Mouse (Mus musculus): ENCODE measurements at regions not wholly inside any gene's neighbourhood (a gene's known extent, or its start where the extent isn't known, plus 50 kb on each side); places are given as distances from the start of the nearest gene placed in this dataset.

DNA sequence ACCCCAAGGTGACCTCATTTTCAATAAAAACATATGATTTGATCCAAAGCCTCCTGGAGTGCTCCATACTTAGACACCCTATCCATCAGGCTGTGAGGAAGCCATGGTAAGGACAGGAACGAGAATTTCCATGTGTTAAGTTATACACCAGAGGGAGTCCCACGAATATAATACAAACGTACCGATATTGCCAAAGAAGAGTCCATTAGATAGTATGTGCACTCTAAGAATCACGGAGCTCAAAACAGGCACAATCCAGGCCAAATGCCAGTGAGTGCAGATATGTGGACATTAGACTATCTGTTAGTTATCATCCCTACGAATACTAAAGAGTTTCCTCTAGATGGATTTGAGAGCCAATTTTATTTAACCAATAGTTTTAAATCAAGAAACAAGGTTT lies 123.3 kb upstream of the Hmga2 start:
- no peak for TF ChIP-seq HCFC1 (IDR thresholded peaks at IDR 0.05; ENCODE audit: borderline replicate concordance, insufficient read depth, low read length)
- no peak for TF ChIP-seq CHD2 (IDR thresholded peaks at IDR 0.05; ENCODE audit: low read depth, low read length)
- TF ChIP-seq ZC3H11A (IDR thresholded peaks at IDR 0.05; ENCODE audit: borderline replicate concordance, low read depth, low read length), result no peak
- TF ChIP-seq MAFK (IDR thresholded peaks at IDR 0.05; ENCODE audit: insufficient read depth, low read depth, low read length), result no peak

Measured in ES-E14 (cell line).